Mouse (Mus musculus): ENCODE results near the gene Fem1a.
"Not testable (repeated sequence)": the region's sequence is repeated elsewhere in the genome, so short reads cannot be mapped to it uniquely, and the experiment has no call there.

Gene Fem1a

GRCm38 (mm10) chr17:56255863-56256238, 759 bp upstream of the Fem1a start:
- DNase-seq: peak; percentile 99 to 100

- peak; percentile 54 to 62 for DNase-seq
Measured at GRCm38 (mm10) chr17:56257181-56257894, 728 bp downstream of the Fem1a start.

- DNase-seq: not testable (repeated sequence)
Measured at GRCm38 (mm10) chr17:56258269-56258668, 1.7 kb downstream of the Fem1a start.

GRCm38 (mm10) chr17:56258812-56259211, 2.2 kb downstream of the Fem1a start:
- not testable (repeated sequence) for DNase-seq

- DNase-seq: no peak
Measured at GRCm38 (mm10) chr17:56259301-56260037, 2.9 kb downstream of the Fem1a start.

GRCm38 (mm10) chr17:56261166-56261565, 4.6 kb downstream of the Fem1a start:
- DNase-seq: peak; percentile 53 to 76

GRCm38 (mm10) chr17:56262645-56263094, 6.1 kb downstream of the Fem1a start:
- DNase-seq: no peak

GRCm38 (mm10) chr17:56264020-56264419, 7.4 kb downstream of the Fem1a start:
- DNase-seq: peak; percentile 84 to 91

- no peak for DNase-seq
Measured at GRCm38 (mm10) chr17:56265011-56265410, 8.4 kb downstream of the Fem1a start.

GRCm38 (mm10) chr17:56265869-56266268, 9.3 kb downstream of the Fem1a start:
- DNase-seq: no peak

- no peak for DNase-seq
Measured at GRCm38 (mm10) chr17:56266271-56266670, 9.7 kb downstream of the Fem1a start.

GRCm38 (mm10) chr17:56269153-56269630, 12.6 kb downstream of the Fem1a start:
- peak; percentile 75 to 90 for DNase-seq

GRCm38 (mm10) chr17:56269741-56270140, 13.1 kb downstream of the Fem1a start:
- DNase-seq: no peak

GRCm38 (mm10) chr17:56271609-56272253, 15.1 kb downstream of the Fem1a start:
- DNase-seq: peak in 1 of 2 experiments; percentile 29

- DNase-seq: peak; percentile 67 to 79
Measured at GRCm38 (mm10) chr17:56272644-56273043, 16.0 kb downstream of the Fem1a start.

- DNase-seq: no peak
Measured at GRCm38 (mm10) chr17:56273482-56273881, 16.9 kb downstream of the Fem1a start.

- DNase-seq: no peak
Measured at GRCm38 (mm10) chr17:56273986-56274385, 17.4 kb downstream of the Fem1a start.

- DNase-seq: peak; percentile 77 to 83
Measured at GRCm38 (mm10) chr17:56275842-56276480, 19.4 kb downstream of the Fem1a start.

- peak; percentile 92 to 98 for DNase-seq
Measured at GRCm38 (mm10) chr17:56276643-56277566, 20.3 kb downstream of the Fem1a start, which contains the start of gene Ticam1. TSS of gene Ticam1 (minus strand) at chr17:56276786.

- no peak for DNase-seq
Measured at GRCm38 (mm10) chr17:56277567-56277893, 20.9 kb downstream of the Fem1a start.

GRCm38 (mm10) chr17:56278340-56278739, 21.7 kb downstream of the Fem1a start:
- DNase-seq: no peak
